Mouse (Mus musculus) cortical plate, adult 2 months (tissue): ENCODE measurements around the gene Bmp2k.

Experiments
- CTCF ChIP-seq: fragments of 200-500 bp; IDR thresholded peaks from 2 replicates; pipeline ENCODE4 v1.5.1; 2011; ENCODE audit warnings: mild to moderate bottlenecking, control low read depth, low read length; ENCODE audit not compliant: insufficient read depth; ENCODE audit errors: extremely low read depth
- POLR2A ChIP-seq: fragments of 200-500 bp; IDR thresholded peaks from 2 replicates; pipeline ENCODE4 v1.6.1; 2011; ENCODE audit warnings: mild to moderate bottlenecking, low read length, control low read depth; ENCODE audit not compliant: insufficient read depth; ENCODE audit errors: extremely low read depth

DNA sequence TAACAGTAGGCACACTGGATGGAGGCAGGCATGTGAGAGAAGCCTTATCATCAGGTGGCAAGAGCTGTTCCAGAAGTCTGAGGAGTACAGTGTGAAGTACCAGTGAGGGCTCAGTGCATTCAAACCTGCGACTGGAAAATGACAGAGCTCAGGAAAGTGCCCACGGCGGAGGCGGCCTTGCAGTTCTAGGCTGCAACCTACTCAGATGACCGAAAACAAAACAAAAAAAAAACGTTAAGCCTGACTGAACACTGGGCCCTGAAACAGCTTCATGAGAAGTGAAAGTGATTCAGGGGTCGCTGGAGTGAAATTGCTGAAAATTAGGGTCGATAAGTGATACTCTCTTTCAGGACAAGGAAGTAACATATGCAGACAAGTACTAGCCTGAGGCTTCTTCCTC is 4.4 kb upstream of the Bmp2k start:
- TF ChIP-seq CTCF, result no peak
- no peak for TF ChIP-seq POLR2A
